Mouse (Mus musculus) heart, adult 2 months (tissue): Measurements from ENCODE around the gene Poldip2.

Source experiments
- CTCF ChIP-seq: fragments of 200-600 bp; IDR thresholded peaks from 2 replicates; pipeline ENCODE4 v1.8.1; 2022; ENCODE audit warnings: antibody characterized with exemption, mild to moderate bottlenecking, moderate library complexity
- EP300 ChIP-seq: fragments of 200-500 bp; IDR thresholded peaks from 2 replicates; pipeline ENCODE4 v1.6.1; 2011; ENCODE audit warnings: low read depth, low read length, control low read depth; ENCODE audit not compliant: insufficient read depth
- POLR2A ChIP-seq: fragments of 200-500 bp; IDR thresholded peaks from 2 replicates; pipeline ENCODE4 v1.6.1; 2011; ENCODE audit warnings: mild to moderate bottlenecking, low read depth, low read length, control low read depth; ENCODE audit not compliant: insufficient read depth

DNA sequence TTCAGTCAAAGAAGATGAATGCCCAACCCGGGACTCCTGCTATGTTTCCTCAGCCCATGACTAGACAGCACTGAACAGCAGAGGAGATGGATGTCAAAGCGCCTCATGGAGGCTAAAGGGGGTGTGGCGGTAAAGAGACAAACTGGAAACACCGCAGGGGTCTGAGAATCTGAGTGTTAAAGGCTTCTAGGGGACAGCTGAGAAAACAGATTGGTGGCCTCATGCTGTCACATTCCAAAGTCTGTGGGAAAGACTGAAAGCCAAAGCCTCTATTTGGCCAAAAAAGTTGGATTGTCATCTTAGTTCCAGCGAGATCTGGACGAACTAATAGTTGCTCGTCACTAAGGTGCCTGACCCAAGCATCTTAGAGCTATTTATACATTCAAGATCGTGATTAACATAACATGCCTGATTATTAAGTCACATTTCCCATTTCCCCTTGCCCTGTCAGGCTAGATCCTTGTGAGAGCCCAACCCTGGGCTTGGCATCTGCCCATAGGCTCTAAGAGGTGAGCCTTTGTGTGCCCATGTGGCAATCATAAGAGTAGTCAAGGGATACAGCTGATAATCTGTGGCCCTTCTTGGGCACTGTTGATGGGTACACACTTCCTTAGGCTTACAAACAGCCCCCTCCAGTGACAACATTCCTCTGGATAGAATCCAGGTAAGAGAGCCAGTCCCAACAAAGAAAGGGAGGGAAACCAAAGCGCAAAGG is 11.4 kb downstream of the Poldip2 start:
- TF ChIP-seq POLR2A = no peak
- TF ChIP-seq CTCF = no peak
- no peak for TF ChIP-seq EP300
